Mouse (Mus musculus) liver, embryonic 14.5 days (tissue): Measurements from ENCODE around the gene Clic4.

Experiments
- CTCF ChIP-seq: IDR thresholded peaks from 2 replicates; pipeline ENCODE4 v1.5.1; 2016; ENCODE audit warnings: antibody characterized with exemption, low read depth, control low read depth
- EP300 ChIP-seq: IDR thresholded peaks from 2 replicates; pipeline ENCODE4 v1.6.1; 2016; ENCODE audit warnings: antibody characterized with exemption, low read depth

GRCm38 (mm10) chr4:135230661-135231060 lies 42.0 kb downstream of the Clic4 start:
- TF ChIP-seq CTCF (no peak), EP300 (no peak)
